Mouse (Mus musculus) gonadal fat pad, adult 2 months (tissue): ENCODE data around the gene Ppp1r15b. TPM values are rescaled to one million over a fixed set of nuclear protein-coding genes. Genes with fewer than 3 reads are reported as not detected.

Experiments
- DNase-seq: peaks from one replicate; pipeline ENCODE4 v3.0.0-alpha.2; 2012; ENCODE audit warnings: low read depth
- polyA plus RNA-seq: library from polyadenylated mRNA; depleted of rRNA; stranded (reverse); fragments of >200 nt; gene quantifications from 2 replicates; pipeline ENCODE4 v1.2.3, GENCODE M21; 2012

Gene Ppp1r15b
- polyA plus RNA-seq, 1 experiment = 24.7 TPM

DNA sequence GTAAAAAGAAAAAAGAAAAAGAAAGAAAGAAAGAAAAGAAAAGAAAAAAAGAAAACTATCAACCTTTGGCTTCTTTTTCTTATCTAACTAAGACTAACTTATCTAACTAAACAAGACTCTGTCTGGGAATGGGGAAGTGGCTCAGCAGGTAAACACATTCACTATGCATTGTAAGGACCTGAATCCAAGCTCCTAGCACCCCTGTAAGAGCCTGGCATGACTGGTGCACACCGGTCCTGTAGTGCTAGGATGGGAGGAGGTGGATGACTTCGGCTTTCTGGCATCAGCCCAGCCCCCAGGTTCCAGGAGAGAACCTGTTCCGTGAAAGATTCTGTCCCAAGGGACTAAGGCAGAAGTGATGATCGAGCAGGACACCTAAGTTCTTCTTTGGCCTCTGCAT, 30.6 kb downstream of the Ppp1r15b start:
- no peak for DNase-seq

DNA sequence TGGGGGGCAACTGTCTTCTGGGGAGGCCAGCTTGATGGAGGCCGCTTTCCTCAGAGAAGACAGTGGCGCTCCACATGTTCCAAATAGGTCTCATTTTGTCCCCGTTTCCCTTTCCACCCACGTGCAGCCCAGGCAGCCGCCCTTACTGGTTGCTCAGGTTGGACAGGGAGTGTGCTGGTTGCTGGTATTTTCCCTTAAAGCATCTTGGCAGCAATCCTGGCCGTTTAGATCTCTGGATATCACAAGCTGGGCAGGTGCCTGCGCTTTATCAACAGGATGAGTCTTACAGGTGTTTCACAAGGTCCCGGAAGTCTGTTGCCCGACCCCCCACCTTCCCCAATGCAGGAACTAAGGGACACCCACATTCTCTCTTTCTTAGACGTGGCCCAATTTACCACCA, 31.1 kb downstream of the Ppp1r15b start:
- DNase-seq = peak; percentile 89

GRCm38 (mm10) chr1:133162981-133163380, 32.0 kb downstream of the Ppp1r15b start:
- no peak for DNase-seq

- no peak for DNase-seq
Observed at GRCm38 (mm10) chr1:133163820-133164431, 33.0 kb downstream of the Ppp1r15b start, which contains the start of gene Plekha6. Gene Plekha6, plus strand, starts transcription at chr1:133164210.

- DNase-seq = no peak
Observed at GRCm38 (mm10) chr1:133164591-133165011, 33.7 kb downstream of the Ppp1r15b start.

DNA sequence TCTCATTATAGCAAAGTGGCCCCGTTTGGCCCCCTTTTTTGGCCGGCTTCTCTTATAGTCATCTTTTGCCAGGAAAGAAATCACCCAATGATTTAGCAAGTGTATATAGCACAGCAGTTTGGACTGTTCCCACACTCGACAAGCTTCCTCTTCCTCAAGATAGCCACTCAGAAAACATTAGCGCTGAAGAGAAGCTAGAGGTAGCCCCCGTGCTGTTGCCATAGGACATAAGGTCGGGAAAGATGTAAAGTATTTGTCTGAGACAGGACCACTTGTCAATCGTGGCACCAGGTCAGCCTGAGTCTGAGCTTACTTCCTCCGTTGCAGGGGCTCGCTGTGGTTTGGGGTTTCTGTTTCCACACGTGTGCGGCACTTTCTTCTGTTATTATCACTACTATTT, 34.2 kb downstream of the Ppp1r15b start:
- no peak for DNase-seq

GRCm38 (mm10) chr1:133168318-133169060, 37.5 kb downstream of the Ppp1r15b start:
- no peak for DNase-seq

DNA sequence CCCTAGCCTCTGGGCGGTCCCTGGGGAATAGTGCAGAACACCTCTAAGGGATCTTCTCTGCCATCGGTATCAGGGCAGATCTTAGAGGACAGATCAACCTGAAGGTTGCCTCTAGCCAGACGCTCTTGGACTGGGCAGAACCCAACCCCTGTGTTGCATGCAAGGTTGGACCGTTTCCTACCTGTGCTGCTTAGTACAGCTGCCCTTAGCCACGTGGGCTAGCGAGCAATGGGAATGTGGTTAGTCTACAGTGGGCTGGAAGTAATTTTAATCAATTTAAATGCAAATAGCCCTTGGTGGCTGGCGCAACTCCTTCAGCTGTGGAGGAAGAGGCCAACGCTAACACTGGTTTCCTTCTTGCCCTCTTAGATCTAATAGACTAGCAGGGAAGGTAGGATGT, 39.3 kb downstream of the Ppp1r15b start:
- no peak for DNase-seq

GRCm38 (mm10) chr1:133171357-133171756, 40.4 kb downstream of the Ppp1r15b start:
- no peak for DNase-seq

- no peak for DNase-seq
Observed at GRCm38 (mm10) chr1:133175150-133175549, 44.2 kb downstream of the Ppp1r15b start.

- DNase-seq = no peak
Observed at GRCm38 (mm10) chr1:133177480-133178172, 46.7 kb downstream of the Ppp1r15b start.

DNA sequence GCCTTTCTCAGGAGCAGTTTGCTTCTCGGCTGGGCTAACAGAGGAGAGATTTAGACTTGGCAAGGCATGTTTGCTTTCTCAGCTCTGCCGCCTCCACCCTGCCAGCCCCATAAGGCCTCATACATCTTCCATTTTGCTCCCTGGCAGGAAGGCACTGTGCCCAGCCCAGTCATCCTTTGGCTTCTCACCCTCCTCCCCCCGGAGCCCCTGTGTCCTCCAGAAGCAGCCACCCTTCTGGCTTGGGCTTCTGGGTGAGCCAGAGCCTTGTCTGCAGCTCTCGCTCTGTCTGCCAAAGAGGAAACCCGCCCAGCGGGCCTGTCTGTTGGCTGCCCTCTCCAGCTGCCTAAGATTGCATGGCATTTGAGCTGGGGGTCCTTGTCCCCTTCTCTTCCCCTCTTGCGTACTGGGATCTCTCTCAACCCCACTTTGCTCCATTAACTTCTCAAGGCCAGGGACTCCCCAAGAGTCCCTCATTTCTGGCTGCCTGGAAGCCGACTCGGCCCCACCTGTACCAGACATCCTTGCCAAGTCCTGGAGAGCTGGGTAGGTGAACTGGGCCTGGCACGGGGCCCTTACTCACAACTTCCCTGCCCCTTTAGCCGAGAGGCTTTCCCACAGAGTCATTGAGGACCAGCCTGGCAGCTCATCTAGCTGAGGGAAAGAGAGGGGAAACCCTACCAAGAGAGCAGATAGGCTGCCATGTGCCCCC, 47.9 kb downstream of the Ppp1r15b start:
- no peak for DNase-seq

- DNase-seq = no peak
Observed at GRCm38 (mm10) chr1:133181072-133182015, 50.4 kb downstream of the Ppp1r15b start.

DNA sequence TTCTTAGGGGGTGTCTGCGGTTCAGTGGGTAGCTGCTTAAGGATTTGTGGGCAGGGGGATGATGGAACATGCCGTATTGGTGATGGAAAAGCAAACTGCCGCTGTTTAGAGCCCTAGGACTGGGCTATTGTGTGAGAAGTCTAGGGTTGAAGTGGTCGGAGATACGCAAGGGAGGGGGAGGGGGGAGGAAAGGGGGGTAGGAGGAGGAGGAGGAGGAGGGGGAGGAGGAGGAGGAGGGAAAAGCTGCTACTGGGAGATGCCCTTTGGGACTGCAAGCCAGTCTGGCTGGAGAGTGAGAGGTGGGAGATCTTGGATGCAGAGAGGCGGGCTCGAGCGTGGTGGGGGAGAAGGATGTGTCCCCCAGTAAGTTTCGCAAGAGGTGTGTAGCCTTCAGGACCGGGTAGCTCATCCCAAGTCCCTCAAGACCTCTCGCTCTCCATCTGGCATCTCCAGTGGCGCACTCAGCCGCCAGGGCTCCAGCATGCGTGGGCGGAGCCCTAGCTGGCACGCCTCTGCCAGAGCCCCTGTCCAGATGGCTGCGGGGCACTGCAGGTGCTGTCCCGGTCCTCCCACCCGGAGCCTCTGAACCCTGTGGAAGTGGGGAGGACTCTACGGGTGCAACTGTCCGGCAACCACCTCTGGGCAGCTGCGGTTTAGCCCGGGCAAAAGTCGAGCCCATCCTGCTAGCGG, 51.2 kb downstream of the Ppp1r15b start:
- no peak for DNase-seq

- DNase-seq = no peak
Observed at GRCm38 (mm10) chr1:133182706-133183095, 51.8 kb downstream of the Ppp1r15b start.

DNA sequence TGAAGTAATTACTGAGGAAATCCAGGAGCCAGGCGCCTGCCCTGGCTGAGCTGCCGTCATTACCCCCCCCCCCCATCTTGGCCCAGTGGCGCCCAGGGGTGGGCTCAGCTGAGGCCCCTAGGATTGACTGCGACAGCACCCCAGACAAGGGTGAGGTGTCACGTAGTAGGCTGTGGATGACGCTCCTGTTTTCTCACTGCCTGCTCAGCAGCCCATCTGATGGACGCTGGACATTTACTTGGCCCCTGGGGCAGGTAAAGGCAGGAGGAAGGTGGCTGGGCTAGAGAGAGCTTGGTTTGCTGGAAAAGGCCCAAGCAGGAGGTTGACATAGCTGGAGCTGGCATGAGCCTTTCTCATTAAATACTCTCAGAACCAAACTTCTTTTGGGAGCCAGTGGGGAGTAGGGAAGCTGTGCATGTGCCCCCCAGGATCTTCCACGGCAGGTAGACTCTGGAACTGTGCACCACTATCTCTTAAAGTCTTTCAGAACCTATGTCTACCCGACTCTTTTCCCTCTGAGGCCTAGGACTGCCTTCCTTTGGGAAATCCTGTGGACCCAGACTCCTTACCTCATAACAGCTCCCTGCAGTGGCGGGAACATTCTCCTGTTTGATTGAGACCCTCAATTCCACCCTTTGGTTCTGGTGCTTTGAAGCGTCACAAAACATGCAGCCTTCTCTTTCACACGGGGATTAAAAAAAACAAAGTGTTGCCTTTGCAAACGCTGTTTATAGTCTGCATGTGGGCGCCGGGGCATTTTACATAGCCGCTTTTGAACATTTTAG, 52.4 kb downstream of the Ppp1r15b start:
- DNase-seq = no peak

- DNase-seq = no peak
Observed at GRCm38 (mm10) chr1:133187948-133188680, 57.2 kb downstream of the Ppp1r15b start.

GRCm38 (mm10) chr1:133188719-133189118, 57.8 kb downstream of the Ppp1r15b start:
- DNase-seq = no peak
